In genomic region chr5:122175961-122176360, GRCm38 (mm10) we compare ENCODE assay signal across 20 mouse cellular contexts. TPM values are rescaled to one million over a fixed set of nuclear protein-coding genes. Genes with fewer than 3 reads are reported as not detected.
A peak's percentile ranks its signal among the peaks of the same experiment; 100 is the strongest.
DNase-seq lines count a peak whose midpoint lies in the region; ATAC-seq and TF ChIP-seq lines count a peak whose summit lies in the region.
"Had no signal": no experiment of that assay in that cellular context is flagged by ENCODE, and none has a peak within 500 bp of the region (broad histone marks: within the 10 kb centered on the region; RNA-seq: fewer than 3 reads in every experiment).

No protein-coding gene starts in this region.

- no peak overlapping the region for H3K9ac ChIP-seq in embryonic facial prominence, embryonic 14.5 days (ENCODE audit: low read depth, low read length)
- H3K9ac ChIP-seq: forebrain, embryonic 13.5 days; hindbrain, embryonic 12.5 days; limb, embryonic 12.5 days had no signal

- no peak for TF ChIP-seq CTCF in layer of hippocampus, adult 2 months (conservative IDR thresholded peaks at IDR 0.05)
- no peak for TF ChIP-seq CTCF in spleen, adult 2 months (IDR thresholded peaks at IDR 0.05; ENCODE audit: extremely low read depth, insufficient read depth, insufficient read length, insufficient replicate concordance)

- H3K4me1 ChIP-seq in embryonic facial prominence, embryonic 14.5 days (ENCODE audit: control insufficient read depth, insufficient read depth, low read length) = no peaks in the 10 kb centered on the region
- H3K4me1 ChIP-seq in embryonic facial prominence, embryonic 10.5 days = no peaks in the 10 kb centered on the region
- H3K4me1 ChIP-seq in spleen, adult 2 months (ENCODE audit: control insufficient read depth, insufficient read depth, insufficient read length) = peaks cover 10% of the 10 kb centered on the region; the same call in 1 of the 2 replicates
- H3K4me1 ChIP-seq: forebrain, embryonic 13.5 days; hindbrain, embryonic 12.5 days; limb, embryonic 12.5 days had no signal

- no peaks in the 10 kb centered on the region for H3K9me3 ChIP-seq in embryonic facial prominence, embryonic 14.5 days (ENCODE audit: control insufficient read depth, low read length)
- H3K9me3 ChIP-seq in embryonic facial prominence, embryonic 10.5 days = no peaks in the 10 kb centered on the region
- H3K9me3 ChIP-seq: forebrain, embryonic 13.5 days; heart, embryonic 10.5 days; hindbrain, embryonic 12.5 days; limb, embryonic 12.5 days had no signal

- H3K4me3 ChIP-seq in embryonic facial prominence, embryonic 14.5 days (ENCODE audit: low read depth, low read length) = no peak overlapping the region
- H3K4me3 ChIP-seq in embryonic facial prominence, embryonic 10.5 days = no peak overlapping the region
- H3K4me3 ChIP-seq in layer of hippocampus, adult 2 months = no peak overlapping the region
- no peak overlapping the region for H3K4me3 ChIP-seq in spleen, adult 2 months (ENCODE audit: extremely low read depth, insufficient read depth, insufficient read length)
- H3K4me3 ChIP-seq: forebrain, embryonic 13.5 days; heart, embryonic 10.5 days; hindbrain, embryonic 12.5 days; left cerebral cortex, adult 2 months; limb, embryonic 12.5 days had no signal

- H3K27ac ChIP-seq in embryonic facial prominence, embryonic 14.5 days (replicated peaks; ENCODE audit: low read depth, low read length) = no peak overlapping the region
- no peak overlapping the region for H3K27ac ChIP-seq in embryonic facial prominence, embryonic 10.5 days (replicated peaks)
- peak overlapping the region; percentile 79 for H3K27ac ChIP-seq in layer of hippocampus, adult 2 months
- peak overlapping the region; percentile 39; the same call in 1 of the 2 replicates for H3K27ac ChIP-seq in spleen, adult 2 months (ENCODE audit: insufficient read depth, low read length)
- H3K27ac ChIP-seq: forebrain, embryonic 13.5 days; heart, embryonic 10.5 days; hindbrain, embryonic 12.5 days; left cerebral cortex, adult 2 months had no signal

- WGBS in embryonic facial prominence, embryonic 14.5 days = 93% methylated on average over 7 of the region's 7 CpGs
- WGBS in embryonic facial prominence, embryonic 10.5 days = 93% methylated on average over 7 of the region's 7 CpGs
- whole genome bisulfite sequencing in spleen, adult 2 months = 81% methylated on average over 7 of the region's 7 CpGs

- H3K36me3 ChIP-seq in embryonic facial prominence, embryonic 14.5 days (ENCODE audit: control insufficient read depth, insufficient read depth, low read length) = peaks cover 59% of the 10 kb centered on the region
- H3K36me3 ChIP-seq in embryonic facial prominence, embryonic 10.5 days (replicated peaks) = peaks cover 68% of the 10 kb centered on the region
- peaks cover 32% of the 10 kb centered on the region for H3K36me3 ChIP-seq in spleen, adult 2 months (ENCODE audit: control insufficient read depth, insufficient read depth, low read length)

- no peak for DNase-seq in embryonic facial prominence, embryonic 14.5 days (ENCODE audit: low spot score)
- DNase-seq in embryonic facial prominence, embryonic 10.5 days (ENCODE audit: low spot score) = no peak
- DNase-seq in layer of hippocampus, adult 2 months (ENCODE audit: low spot score in 2 of 2) = no peak
- DNase-seq in layer of hippocampus, postnatal 25 days (ENCODE audit: extremely low spot score in 1 of 2, low spot score in 1 of 2) = no peak
- DNase-seq in spleen, adult 2 months (ENCODE audit: low read depth in 1 of 2, low spot score in 2 of 2) = no peak
- no peak for DNase-seq in spleen, postnatal 4 days (ENCODE audit: low spot score in 2 of 2)
- DNase-seq in cerebellum, postnatal 36 days = no peak

- no peak overlapping the region for H3K4me2 ChIP-seq in embryonic facial prominence, embryonic 14.5 days (ENCODE audit: low read depth, low read length)
- H3K4me2 ChIP-seq: forebrain, embryonic 13.5 days; hindbrain, embryonic 12.5 days; limb, embryonic 12.5 days had no signal

- ATAC-seq in embryonic facial prominence, embryonic 14.5 days (ENCODE audit: low read depth) = 0 out of 2 replicates have a peak, but pooled peaks have one; percentile 7

- no peaks in the 10 kb centered on the region for H3K27me3 ChIP-seq in embryonic facial prominence, embryonic 14.5 days (replicated peaks; ENCODE audit: control insufficient read depth, insufficient read depth, low read length)
- no peaks in the 10 kb centered on the region for H3K27me3 ChIP-seq in embryonic facial prominence, embryonic 10.5 days (replicated peaks; ENCODE audit: low read depth, poor library complexity, severe bottlenecking)
- H3K27me3 ChIP-seq in spleen, adult 2 months (ENCODE audit: control insufficient read depth, insufficient read depth, low read length) = no peaks in the 10 kb centered on the region
- H3K27me3 ChIP-seq: forebrain, embryonic 13.5 days; hindbrain, embryonic 12.5 days; limb, embryonic 12.5 days had no signal

- TF ChIP-seq POLR2A in spleen, adult 2 months (IDR thresholded peaks at IDR 0.05; ENCODE audit: low read depth, low read length) = no peak

RNA-seq across cellular contexts. Expression of gene Ppp1cc, which starts 17.9 kb away (rescaled TPM):
- 222 and 231 TPM in 2 replicates for polyA plus RNA-seq in embryonic facial prominence, embryonic 14.5 days (2014; fragmentation: Nextera tagmentation; extraction: Ambion mirVana)
- polyA plus RNA-seq in embryonic facial prominence, embryonic 10.5 days (2016; fragmentation: Nextera tagmentation; extraction: Ambion mirVana) = 296 and 318 TPM in 2 replicates
- 100 to 1,000 TPM; 223 to 228 TPM for total RNA-seq in layer of hippocampus, adult 2 months (2021)
- total RNA-seq in layer of hippocampus, postnatal 25 days (2021) = 100 to 1,000 TPM; 208 to 211 TPM
- polyA plus RNA-seq in spleen, adult 2 months (2012; rRNA removed) = 73.9 and 90.0 TPM in 2 replicates

RNA-seq across cellular contexts. Expression of gene Hvcn1, which starts 30.6 kb away (rescaled TPM):
- polyA plus RNA-seq in embryonic facial prominence, embryonic 14.5 days (2014; fragmentation: Nextera tagmentation; extraction: Ambion mirVana) = 7.9 and 12.3 TPM in 2 replicates
- polyA plus RNA-seq in embryonic facial prominence, embryonic 10.5 days (2016; fragmentation: Nextera tagmentation; extraction: Ambion mirVana) = 14.6 and 15.8 TPM in 2 replicates
- 1 to 10 TPM; 2.6 to 3.0 TPM for total RNA-seq in layer of hippocampus, adult 2 months (2021)
- 1 to 10 TPM; 3.2 to 3.6 TPM for total RNA-seq in layer of hippocampus, postnatal 25 days (2021)
- 174 and 200 TPM in 2 replicates for polyA plus RNA-seq in spleen, adult 2 months (2012; rRNA removed)

RNA-seq across cellular contexts. Expression of gene Ccdc63, which starts 35.3 kb away (rescaled TPM):
- polyA plus RNA-seq in embryonic facial prominence, embryonic 14.5 days (2014; fragmentation: Nextera tagmentation; extraction: Ambion mirVana) = 0.43 TPM in 1 of 2 replicates, not detected in the other
- polyA plus RNA-seq in embryonic facial prominence, embryonic 10.5 days (2016; fragmentation: Nextera tagmentation; extraction: Ambion mirVana) = not detected in 2 replicates
- 1 to 10 TPM in 1 of 2 experiments, under 1 TPM in 1; 0.39 to 1.2 TPM for total RNA-seq in layer of hippocampus, adult 2 months (2021)
- total RNA-seq in layer of hippocampus, postnatal 25 days (2021) = under 1 TPM; 0.74 to 0.94 TPM
- 0.12 and 0.16 TPM in 2 replicates for polyA plus RNA-seq in spleen, adult 2 months (2012; rRNA removed)
- total RNA-seq: adrenal gland, postnatal 25 days; gastrocnemius, postnatal 10 days; heart, postnatal 36 days; liver, adult 2 months had no signal
- polyA plus RNA-seq: C2C12; forebrain, embryonic 13.5 days; hindbrain, embryonic 12.5 days; kidney, embryonic 16.5 days; limb, embryonic 12.5 days; liver, adult 2 months; liver, embryonic 16.5 days; stomach, embryonic 16.5 days had no signal

Comparison
In these comparisons a context has a peak if more than half of its experiments do, and no peak if none do; other contexts are left out.
1. H3K27ac ChIP-seq: peak in layer of hippocampus, adult 2 months (single experiment) and spleen, adult 2 months (single experiment); none in embryonic facial prominence, embryonic 14.5 days (single experiment) and embryonic facial prominence, embryonic 10.5 days (single experiment).
2. RNA of gene Hvcn1, which starts 30.6 kb away (polyA plus RNA-seq): 174 to 200 TPM in spleen, adult 2 months; 14.6 to 15.8 TPM in embryonic facial prominence, embryonic 10.5 days and 7.9 to 12.3 TPM in embryonic facial prominence, embryonic 14.5 days; every median in the first group is over 10 times any median in the second.